Mouse (Mus musculus) stomach, postnatal 0 days (tissue): Measurements from ENCODE around the gene Gm5483.

ENCODE experiments used
- CTCF ChIP-seq: IDR thresholded peaks from 2 replicates; pipeline ENCODE4 v1.5.1; 2016; ENCODE audit warnings: antibody characterized with exemption, low read depth, mild to moderate bottlenecking, moderate library complexity
- EP300 ChIP-seq: optimal IDR thresholded peaks from 2 replicates; pipeline ENCODE3; 2016; ENCODE audit warnings: antibody characterized with exemption

DNA sequence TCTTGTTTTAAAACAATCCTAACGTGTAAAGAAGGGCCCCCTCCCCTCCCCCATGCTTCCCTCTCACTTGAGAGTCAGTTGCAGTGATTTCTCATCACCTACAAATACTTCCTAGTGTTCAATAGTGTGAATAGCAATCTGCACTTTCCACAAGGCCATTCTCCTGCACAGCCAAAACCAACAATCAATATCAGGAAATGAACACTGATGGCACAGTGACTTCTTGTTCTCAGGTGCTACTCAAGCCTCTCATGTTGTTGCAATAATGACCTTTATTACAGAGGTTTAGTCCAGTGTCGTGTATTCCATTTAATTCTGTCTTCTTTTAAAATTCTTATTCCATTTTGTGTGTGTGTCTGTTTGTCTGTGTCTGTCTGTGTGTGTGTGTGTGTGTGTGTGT, 45.8 kb upstream of the Gm5483 start:
- TF ChIP-seq CTCF (no peak), EP300 (no peak)
